Mouse (Mus musculus) cerebellum, adult 2 months (tissue): ENCODE results near the gene Cped1. TPM values are rescaled to one million over a fixed set of nuclear protein-coding genes. Genes with fewer than 3 reads are reported as not detected.

Experiments used
- DNase-seq, 2 experiments: peaks; one replicate each; pipeline ENCODE4 v3.0.0; 2021
- H3K27ac ChIP-seq: fragments of 200-500 bp; 2 replicates; pipeline ENCODE4 v1.5.1; 2012; ENCODE audit warnings: low read length, control low read depth, inconsistent platforms; ENCODE audit not compliant: insufficient read depth
- H3K27me3 ChIP-seq: fragments of 200-500 bp; 2 replicates; pipeline ENCODE4 v1.6.1; 2012; ENCODE audit warnings: inconsistent platforms, mild to moderate bottlenecking, low read length, moderate library complexity; ENCODE audit not compliant: control insufficient read depth, insufficient read depth
- H3K4me1 ChIP-seq: fragments of 200-500 bp; 2 replicates; pipeline ENCODE4 v1.6.1; 2011; ENCODE audit warnings: low read length; ENCODE audit not compliant: control insufficient read depth, insufficient read depth
- H3K4me3 ChIP-seq: fragments of 200-500 bp; replicated peaks from 2 replicates; pipeline ENCODE3; 2011; ENCODE audit warnings: mild to moderate bottlenecking, low read depth, low read length, control low read depth; ENCODE audit not compliant: insufficient read depth
- CTCF ChIP-seq: fragments of 200-500 bp; IDR thresholded peaks from 2 replicates; pipeline ENCODE4 v1.5.1; 2011; ENCODE audit warnings: low read depth, mild to moderate bottlenecking, control low read depth, low read length, moderate library complexity, borderline replicate concordance; ENCODE audit not compliant: insufficient read depth
- POLR2A ChIP-seq: fragments of 200-500 bp; IDR thresholded peaks from 2 replicates; pipeline ENCODE4 v1.6.1; 2011; ENCODE audit warnings: low read length, control low read depth, borderline replicate concordance; ENCODE audit not compliant: insufficient read depth
- WGBS: fragments of 180-500 bp; shearing (Covaris S2); methylation state at CpG from one replicate; pipeline ENCODE4 v1.1.7; 2018; 5-methylcytosine and 5-hydroxymethylcytosine counted together
- polyA plus RNA-seq: library from polyadenylated mRNA; depleted of rRNA; stranded (reverse); fragments of >200 nt; gene quantifications from 2 replicates; pipeline ENCODE4 v1.2.3, GENCODE M21; 2012

Cped1 gene
- polyA plus RNA-seq, 1 experiment: 1.1 TPM

DNA sequence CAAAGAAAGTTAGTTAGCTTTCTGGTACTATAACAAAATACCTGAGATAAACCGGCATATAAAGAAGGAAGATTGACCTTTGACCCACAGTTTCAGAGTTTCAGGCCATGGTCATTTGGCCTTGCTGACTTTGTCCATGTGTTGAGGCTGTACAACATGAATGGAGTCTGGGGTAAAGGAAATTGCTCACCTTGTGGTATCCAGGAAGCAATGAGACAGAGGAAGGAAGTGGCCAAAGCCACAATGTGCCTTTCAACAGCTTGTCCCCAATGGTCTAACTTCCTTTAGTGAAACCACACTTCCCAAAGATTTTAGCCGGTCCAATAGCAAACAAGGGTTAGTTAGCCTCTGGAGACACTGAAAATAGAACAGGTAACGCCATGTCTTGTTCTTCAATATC, 65.8 kb downstream of the Cped1 start:
- WGBS: 95% methylated on average over 3 of the region's 3 CpGs
- Histone ChIP-seq H3K27ac (no peak overlapping the region), H3K4me3 (no peak overlapping the region), H3K4me1 (no peaks in the 10 kb centered on the region), H3K27me3 (no peaks in the 10 kb centered on the region)
- TF ChIP-seq POLR2A (no peak), CTCF (no peak)
- DNase-seq: no peak

- 95% methylated on average over 3 of the region's 3 CpGs for WGBS
- no peak overlapping the region for H3K27ac ChIP-seq
- no peaks in the 10 kb centered on the region for H3K27me3 ChIP-seq
- TF ChIP-seq POLR2A: no peak
- no peak for TF ChIP-seq CTCF
- DNase-seq: no peak
- H3K4me1 ChIP-seq: no peaks in the 10 kb centered on the region
- no peak overlapping the region for H3K4me3 ChIP-seq
Measured at GRCm38 (mm10) chr6:22053014-22053413, 67.3 kb downstream of the Cped1 start.

DNA sequence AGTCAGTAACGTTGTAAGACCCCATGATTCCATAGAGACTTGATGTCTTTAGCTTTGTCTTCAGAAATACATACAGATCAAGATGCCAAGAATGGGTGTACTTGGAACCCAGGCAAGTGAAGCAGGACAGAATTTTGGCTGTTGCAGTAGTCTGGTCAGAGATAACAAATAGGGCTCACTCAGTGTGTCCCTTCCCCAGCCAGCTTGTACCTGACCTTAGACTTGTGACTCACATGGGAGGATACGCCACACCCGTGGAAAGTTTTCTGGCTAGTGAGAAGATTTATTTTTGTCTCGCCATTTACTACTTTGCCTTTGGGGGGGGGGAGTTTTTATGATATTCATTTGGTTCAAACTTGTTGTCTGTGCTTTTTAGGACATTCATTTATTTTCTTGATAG, 78.6 kb downstream of the Cped1 start:
- Histone ChIP-seq H3K4me1 (no peaks in the 10 kb centered on the region), H3K27me3 (no peaks in the 10 kb centered on the region)
- WGBS: 81% methylated on average over 4 of the region's 4 CpGs

DNA sequence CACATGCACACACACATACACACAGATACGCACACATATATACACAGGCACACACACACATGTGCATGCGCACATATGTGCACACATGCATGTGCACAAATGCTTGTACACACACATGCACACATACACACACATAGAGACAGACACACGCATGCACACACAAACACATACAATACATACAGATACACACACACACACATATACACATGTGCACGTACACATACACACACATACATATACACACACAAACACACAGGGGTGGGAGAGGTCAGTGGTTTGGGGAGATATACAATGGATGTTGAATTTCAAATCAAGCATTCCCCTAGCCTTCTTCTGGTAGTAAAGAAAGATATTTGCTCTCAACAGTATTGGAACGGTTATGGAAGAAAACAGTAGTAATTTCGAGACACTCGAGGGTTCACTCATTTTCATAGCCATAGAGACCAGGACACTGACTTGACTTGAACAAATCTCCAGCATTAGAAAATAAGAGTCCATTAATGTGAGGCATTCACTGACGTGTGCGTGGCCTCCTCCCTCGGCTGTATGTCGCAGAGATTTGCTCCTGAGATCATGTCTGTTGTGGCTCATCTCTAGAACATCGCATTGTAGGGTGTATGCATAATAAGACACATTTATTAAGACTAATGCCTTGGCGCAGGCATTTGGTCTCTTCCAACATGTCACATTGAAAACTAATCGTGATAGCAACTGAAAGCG, 85.0 kb downstream of the Cped1 start:
- WGBS: 79% methylated on average over 15 of the region's 15 CpGs
- Histone ChIP-seq H3K4me3 (peak overlapping the region; percentile 46), H3K4me1 (no peaks in the 10 kb centered on the region; the same call in 1 of the 2 replicates), H3K27ac (no peak overlapping the region), H3K27me3 (no peaks in the 10 kb centered on the region)
- DNase-seq: no peak
- no peak for TF ChIP-seq POLR2A
- no peak for TF ChIP-seq CTCF

More for the DNA sequence above, 78.6 kb downstream of the Cped1 start:
- no peak overlapping the region for H3K27ac ChIP-seq
- no peak for DNase-seq
- TF ChIP-seq POLR2A (no peak), CTCF (no peak)
- H3K4me3 ChIP-seq: no peak overlapping the region

DNA sequence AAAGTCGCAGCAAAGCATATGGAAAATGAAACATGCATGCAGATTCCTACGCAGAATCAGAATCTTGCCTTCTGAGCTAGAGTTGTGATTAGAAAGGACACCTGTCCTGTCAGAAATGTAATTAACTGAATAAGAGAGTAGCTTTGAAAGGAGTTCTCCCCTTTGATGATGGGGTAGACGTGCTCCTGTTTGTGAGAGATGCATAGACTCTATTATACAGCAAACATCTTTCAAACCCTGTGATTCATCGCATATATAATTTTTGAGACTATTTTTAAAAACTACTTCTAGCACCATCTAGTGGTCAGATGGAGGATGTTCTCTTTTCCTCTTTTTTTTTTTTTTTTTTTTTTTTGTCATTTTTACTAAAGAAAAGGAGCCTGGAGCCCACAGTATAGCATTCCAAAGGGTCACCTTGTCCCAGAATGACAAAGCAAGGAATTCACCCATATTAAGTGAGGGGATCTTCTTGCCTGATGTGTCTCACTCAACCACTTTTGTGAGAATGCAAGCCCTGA, 85.7 kb downstream of the Cped1 start:
- peak in 1 of 2 experiments; percentile 1 for DNase-seq
- Histone ChIP-seq H3K4me1 (no peaks in the 10 kb centered on the region; the same call in 1 of the 2 replicates), H3K27ac (no peak overlapping the region), H3K27me3 (no peaks in the 10 kb centered on the region), H3K4me3 (peak overlapping the region; percentile 46)
- 26% methylated on average over 4 of the region's 4 CpGs for WGBS
- TF ChIP-seq CTCF: peak; percentile 30; the same call in 1 of the 2 replicates
- no peak for TF ChIP-seq POLR2A

DNA sequence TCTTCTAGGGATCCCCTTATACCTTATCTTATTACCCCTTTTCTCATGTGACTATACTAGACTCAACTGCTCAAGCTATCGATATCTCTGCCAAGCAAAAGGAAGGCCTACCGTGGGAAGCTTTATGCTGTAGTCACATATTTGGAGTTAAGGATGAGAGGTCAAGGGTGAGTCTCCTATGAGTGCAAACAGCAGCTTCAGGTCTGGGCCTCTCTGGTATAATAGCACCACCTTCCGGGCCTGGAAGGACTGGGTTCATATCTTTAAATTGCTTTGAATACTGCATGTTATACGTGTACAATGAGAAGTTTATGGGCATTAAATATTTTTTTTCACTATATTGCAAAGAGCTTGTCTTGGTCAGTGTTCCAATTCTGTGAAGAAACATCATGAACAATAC, 87.0 kb downstream of the Cped1 start:
- no peaks in the 10 kb centered on the region; the same call in 1 of the 2 replicates for H3K4me1 ChIP-seq
- WGBS: 83% methylated on average over 4 of the region's 4 CpGs
- no peak overlapping the region for H3K27ac ChIP-seq
- no peak for DNase-seq
- TF ChIP-seq POLR2A (no peak), CTCF (no peak)
- H3K27me3 ChIP-seq: no peaks in the 10 kb centered on the region
- H3K4me3 ChIP-seq: no peak overlapping the region

DNA sequence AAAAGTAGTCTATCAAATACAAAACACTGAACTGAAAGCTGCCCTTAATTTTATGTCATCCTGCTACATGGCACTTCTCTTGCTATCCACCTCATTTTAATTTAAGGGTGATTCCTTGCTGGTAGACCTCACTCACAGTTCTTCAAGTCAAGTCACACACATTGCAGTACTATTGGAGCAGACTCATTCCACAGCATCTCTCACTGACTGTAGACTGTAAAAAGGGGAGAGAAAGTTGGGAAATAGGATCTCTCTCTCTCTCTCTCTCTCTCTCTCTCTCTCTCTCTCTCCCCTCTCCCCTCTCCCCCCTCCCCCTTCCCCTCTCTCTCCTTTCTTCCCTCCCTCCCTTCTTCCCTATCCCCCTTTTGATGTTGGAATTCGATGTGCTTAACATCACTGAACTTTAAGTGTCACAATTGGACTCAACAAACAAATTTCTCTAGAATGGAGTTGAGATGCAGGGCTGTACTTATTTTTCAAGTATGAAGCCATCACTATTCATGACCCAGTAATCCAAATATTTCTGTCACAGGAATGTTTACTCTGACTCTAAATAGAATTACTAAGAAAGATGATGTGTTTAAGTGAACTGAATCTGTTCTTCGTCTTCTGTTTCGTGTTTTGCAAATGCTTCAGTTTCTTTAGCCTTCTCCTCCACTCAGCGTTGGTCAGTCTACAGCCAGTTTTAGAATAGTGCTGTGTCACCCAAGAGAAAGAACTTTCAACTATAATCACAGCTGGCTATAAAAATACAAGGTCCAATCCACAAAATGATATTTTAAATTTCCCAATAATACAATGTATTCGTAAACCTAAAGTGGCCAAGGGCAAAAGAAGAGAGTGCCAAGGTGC, 88.7 kb downstream of the Cped1 start:
- Histone ChIP-seq H3K27ac (no peak overlapping the region), H3K27me3 (no peaks in the 10 kb centered on the region), H3K4me1 (no peaks in the 10 kb centered on the region; the same call in 1 of the 2 replicates), H3K4me3 (no peak overlapping the region)
- no peak for DNase-seq
- 85% methylated on average over 5 of the region's 5 CpGs for WGBS
- no peak for TF ChIP-seq CTCF
- no peak for TF ChIP-seq POLR2A

- no peak overlapping the region for H3K4me3 ChIP-seq
- no peak overlapping the region for H3K27ac ChIP-seq
- no peaks in the 10 kb centered on the region for H3K4me1 ChIP-seq
- H3K27me3 ChIP-seq: no peaks in the 10 kb centered on the region
- no peak for DNase-seq
- WGBS: 62% methylated on average over 7 of the region's 7 CpGs
- no peak for TF ChIP-seq CTCF
- no peak for TF ChIP-seq POLR2A
Measured at GRCm38 (mm10) chr6:22078686-22079264, 93.1 kb downstream of the Cped1 start.
